Mouse (Mus musculus) NIH3T3 (cell line): ENCODE measurements around the gene Zfp428.
"Not testable (repeated sequence)": the region's sequence is repeated elsewhere in the genome, so short reads cannot be mapped to it uniquely, and the experiment has no call there.

Experiments used
- DNase-seq: peaks from one replicate; pipeline ENCODE4 v3.0.0-alpha.2; 2012; ENCODE audit warnings: low read depth

Gene Zfp428

DNA sequence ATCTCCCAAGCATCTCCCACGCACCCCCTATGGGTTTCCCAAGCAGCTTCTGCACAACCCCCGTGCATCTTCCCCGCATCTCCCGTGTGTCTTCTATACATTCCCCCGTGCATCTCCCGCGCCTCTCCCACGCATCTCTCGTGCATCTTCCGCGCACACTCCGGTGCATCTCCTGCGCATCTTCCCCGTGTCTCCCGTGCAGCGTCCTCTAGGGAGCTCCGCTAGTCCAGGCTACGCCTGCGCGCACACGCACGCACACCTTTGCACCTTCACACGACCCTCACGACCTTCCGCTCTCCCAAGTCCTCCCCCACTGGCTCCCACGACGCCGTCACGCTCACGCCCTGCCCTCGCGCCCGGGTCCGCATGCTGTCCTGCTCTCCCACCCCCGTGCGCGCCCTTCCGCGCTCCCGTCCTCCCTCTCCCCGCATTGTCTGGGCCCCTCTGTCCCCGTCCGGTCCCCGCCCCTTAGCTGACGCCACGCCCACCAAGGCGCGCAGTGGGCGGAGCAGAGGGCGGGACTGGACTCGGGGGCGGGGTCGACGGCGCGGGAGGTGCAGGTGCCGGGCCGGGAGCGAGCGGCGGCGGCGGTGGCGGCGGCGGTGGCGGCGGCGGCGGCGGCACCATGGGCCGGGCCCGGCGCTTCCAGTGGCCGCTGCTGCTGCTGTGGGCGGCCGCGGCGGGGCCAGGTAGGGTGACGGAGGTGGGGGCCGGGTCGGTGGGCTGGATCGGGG, 25.2 kb upstream of the Zfp428 start, which contains the start of gene Cadm4:
Cadm4 (plus strand) TSS at position 550 of the 734 bp plus-strand sequence.
- no peak for DNase-seq

DNA sequence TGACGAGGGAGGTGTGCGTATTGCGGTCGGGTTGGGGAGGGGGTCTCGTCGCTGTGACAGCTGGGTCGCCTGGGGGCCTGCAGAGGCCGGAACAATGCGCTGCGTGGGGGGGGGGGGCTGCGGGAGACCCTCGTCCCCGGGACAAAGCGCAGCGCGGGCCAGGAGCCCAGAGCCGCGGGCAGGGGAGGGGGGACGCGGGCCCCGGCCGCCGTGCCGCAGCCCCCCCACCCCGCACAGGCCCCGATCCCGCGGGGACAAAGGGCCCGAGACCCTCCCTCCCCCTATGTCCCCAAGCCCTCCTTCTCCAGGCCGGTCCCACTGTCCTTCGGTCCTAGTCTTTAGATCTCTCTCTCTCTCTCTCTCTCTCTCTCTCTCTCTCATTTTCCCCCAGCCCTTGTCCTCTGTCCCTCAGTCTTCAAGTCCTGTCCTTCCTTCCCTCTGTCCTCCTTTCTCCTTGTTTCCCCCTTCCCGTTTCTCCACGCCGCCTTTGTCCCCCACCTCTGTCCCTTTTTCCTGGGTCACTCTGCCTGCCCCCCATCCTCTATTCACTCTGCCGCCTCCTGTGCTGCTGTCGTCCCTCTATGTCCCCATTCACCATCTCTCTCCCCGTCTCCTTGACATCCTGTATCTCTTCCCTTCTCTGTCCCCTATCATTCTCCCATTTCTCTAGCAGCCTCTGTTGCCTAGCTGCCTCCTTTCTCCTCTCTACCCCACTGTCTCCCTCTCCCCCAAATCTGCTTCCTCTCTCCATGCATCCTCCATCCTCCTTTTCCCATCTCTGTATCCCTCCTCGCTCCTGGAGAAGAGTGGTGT, 24.4 kb upstream of the Zfp428 start:
- DNase-seq, result no peak

DNA sequence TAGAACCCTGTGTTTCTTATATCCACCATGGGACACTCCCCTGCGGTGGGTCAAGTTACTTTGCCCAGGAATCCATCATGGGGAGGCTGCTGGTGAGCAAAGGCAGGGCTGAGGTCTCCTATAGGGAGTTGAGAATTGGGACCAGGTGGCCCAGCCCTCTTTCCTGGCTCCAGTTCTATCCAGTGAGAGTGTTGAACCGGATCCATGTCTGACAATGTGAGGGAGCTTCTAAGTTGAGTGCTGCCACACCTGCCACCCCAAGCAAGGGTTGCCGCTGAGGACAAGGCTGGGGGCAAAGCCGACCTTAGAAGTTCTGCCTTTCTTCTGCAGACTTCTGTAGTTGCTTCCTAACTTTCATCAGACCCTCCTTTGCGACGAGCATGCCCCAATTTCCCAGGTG, 23.5 kb upstream of the Zfp428 start:
- DNase-seq, result not testable (repeated sequence)

DNA sequence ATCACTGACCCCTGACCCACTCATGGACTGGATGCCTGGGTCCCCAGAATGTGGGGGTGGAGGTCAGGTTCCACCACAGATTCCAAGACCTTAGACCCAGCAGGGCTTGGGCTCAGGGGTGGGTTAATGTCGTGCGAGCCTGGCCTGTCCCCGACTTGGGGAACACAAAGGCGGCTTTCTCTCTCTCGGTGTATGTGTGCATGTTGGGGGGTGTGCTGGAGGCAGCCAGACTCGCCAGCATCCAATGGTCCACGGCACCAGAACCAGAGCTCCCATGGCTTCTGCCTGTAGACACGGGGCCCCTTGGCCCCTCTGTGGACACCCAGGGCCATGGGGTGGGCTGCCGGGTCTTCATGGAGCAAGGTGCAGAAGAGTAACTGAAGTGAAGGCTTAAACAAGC, 21.3 kb upstream of the Zfp428 start:
- no peak for DNase-seq

DNA sequence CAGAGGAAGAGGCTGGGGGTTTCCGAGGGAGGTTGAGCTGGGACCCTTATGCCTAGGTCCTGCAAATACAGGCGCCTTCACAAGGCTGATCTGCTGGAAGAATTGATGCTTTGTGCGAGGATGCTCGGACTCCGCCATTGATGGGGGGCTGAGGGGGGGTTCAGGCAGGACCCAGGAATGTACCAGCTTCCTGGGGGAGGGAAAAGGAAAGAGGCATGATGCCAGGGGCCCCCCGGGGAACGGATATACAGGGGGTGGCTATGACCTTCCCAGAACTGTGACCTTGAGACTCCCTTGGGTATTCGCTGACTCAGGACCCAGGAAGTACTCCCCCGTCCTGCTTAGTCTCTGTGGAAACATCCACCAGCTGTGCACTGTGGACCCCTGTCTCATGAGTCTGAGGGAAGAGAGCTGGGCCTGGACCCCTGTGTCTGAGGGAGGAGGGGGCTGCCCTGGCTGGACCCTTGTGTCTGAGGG, 20.1 kb upstream of the Zfp428 start:
- DNase-seq, result no peak

DNA sequence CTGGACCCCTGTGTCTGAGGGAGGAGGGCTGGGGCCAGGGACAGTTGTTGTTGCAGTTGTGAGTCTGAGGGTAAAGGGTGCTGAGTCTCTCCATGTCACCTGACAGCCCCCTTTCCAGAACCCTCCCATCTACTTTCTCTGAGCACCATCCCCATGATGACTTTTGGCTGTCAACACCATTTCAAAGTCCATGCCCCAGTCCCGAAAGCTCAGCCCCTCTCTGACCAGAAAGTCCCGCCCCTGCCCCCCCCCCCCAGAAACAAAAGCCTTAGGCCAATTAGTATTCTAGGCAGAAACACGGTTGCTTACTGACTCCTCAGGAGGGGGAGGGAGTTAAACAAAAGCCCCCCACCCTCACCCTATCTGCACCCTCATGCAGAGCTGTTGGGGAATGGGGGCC, 19.4 kb upstream of the Zfp428 start:
- DNase-seq, result no peak

DNA sequence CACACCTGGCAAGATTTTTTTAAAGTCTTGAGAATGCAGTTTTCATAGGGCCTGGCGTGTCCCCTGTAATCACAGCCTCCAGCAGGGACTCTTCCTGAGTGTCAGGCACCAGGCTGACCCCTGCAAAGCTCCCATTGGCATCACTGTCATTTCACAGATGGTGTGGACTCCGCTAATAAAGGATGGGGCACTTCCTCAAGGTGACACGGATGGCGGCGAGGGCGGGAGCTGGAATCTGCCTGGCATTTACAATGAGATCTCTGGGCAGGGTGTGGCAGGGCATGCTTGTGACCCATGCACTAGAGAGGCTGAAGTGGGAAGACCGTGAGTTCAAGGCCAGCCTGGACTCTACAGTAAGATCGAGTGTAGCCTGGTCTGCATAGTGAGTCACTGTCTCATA, 18.5 kb upstream of the Zfp428 start:
- DNase-seq, result no peak

DNA sequence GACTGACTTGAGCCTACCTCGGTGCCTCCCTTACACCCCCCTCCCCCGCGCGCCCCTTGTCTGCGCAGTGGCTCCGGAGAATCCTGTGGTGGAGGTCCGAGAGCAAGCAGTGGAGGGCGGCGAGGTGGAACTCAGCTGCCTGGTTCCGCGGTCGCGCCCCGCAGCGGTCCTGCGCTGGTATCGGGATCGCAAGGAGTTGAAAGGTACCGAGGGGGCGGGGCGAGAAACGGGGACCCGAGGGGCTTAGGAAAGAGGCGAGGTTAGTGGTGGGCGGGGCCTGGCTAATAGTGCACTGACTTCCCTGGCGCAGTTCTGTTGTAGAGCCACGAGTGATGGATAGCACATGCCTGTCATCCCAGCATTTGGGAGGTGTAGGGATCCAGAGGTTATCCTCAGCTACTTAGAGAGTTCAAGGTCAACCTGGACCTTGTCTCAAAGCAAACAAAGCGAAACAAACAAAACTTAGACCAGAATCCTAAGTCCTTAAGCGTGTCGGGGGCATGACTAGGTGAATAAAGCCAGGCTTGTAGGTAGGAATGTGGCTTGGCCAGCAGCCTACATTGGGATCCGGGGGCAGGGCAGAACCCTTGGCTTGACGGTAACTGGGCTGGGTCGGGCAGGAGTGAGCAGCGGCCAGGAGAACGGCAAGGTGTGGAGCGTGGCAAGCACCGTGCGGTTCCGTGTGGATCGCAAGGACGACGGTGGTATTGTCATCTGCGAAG, 6.8 kb upstream of the Zfp428 start:
- DNase-seq, result no peak

DNA sequence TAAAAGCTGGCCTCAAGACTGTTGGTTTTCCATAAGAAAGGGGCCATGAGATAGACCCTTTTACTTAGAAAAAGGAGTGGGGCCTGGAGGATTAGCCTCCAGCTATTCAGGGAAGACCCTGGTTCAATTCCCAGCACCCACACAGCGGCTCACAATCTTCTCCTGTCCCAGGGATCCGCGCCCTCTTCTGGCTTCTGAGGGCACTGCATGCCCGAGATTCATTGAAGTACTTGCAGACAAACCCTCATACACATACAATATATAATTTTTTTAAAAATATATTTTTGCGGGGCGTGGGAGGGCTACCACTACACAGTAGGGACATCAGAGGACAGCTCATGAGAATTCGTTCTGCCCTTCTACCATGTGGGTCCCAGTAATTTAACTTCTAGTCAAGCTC, 5.9 kb upstream of the Zfp428 start:
- DNase-seq, result peak; percentile 49

DNA sequence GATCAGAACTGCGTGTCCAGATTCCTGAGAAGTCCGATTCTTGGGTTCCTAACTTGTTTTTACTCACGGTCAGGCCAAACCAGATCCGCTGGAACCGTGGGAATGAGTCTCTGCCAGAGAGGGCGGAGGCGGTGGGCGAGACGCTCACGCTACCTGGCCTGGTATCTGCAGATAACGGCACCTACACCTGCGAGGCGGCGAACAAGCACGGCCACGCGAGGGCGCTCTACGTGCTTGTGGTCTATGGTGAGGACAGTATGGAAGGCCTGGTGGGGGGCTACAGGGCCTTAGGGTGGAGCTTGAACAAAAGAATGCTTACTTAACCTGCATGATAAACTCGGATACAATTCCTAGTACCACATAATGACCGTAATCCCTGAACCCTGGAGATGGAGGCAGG, 5.3 kb upstream of the Zfp428 start:
- no peak for DNase-seq

DNA sequence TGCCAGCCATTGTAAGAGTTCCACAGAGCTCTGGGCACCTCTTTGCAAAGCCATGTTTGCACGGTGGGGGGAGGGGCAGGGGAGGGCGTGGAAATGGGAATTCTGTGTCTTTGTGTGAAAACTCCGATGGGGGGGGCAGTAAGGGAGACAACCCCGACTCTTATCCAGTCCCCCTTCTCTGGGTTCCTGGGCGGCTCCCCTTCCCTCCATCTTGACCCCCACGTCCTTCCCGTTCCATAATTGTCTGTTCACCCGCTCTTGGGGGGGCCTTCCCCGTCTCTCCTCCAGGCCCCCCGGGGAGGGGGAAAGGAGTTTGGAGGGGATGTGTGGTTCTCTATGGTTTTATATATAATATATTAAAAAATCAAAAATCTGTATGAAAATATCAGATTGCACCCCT, 2.8 kb upstream of the Zfp428 start:
- DNase-seq, result no peak

DNA sequence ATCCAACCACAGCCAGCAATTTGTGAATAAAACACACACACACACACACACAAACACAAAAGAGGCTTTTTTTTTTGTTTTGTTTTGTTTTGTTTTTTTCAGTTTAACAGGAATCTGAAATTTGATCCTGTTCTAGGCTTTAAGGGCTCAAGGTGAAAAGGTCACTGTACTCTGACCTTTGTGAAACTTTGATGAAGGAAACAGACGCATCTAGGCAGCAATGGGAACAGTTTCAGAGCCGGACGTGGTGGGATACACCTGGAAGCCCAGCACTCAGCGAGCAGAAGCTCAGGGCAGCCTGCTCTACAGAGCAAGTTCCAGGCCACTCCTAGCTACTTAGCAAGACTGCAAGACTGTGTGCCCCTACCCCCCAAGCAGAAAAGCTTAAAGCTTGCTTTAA, 1.9 kb upstream of the Zfp428 start:
- no peak for DNase-seq

DNA sequence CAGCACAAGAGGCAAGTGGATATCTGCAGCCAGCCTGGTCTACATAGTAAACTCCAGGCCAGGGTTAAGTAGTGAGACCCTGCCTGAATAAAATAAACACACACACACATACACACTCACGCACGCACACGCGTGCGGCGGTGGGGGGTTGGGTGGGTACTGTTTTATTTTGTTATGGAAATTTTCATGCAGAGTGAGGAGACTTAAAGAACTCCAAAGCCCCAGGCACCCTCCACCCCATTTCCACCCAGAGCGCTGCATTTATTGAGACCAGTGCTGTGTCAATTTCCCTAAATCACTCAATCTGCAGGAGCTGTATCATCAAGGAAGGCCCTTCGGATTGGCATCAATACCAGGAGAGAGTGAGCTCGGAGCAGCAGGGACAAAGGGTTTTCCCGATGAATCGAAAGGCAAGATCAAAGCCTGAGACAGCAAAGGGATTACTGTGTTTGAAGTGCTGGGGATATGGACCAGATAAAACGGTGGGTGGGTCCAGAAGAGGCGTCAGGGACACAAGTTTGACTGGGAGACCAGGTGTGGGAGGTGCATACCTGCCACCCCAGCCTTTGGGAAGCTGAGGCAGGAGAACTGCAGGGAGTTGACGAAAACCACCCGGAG, 1.2 kb upstream of the Zfp428 start:
- no peak for DNase-seq

DNA sequence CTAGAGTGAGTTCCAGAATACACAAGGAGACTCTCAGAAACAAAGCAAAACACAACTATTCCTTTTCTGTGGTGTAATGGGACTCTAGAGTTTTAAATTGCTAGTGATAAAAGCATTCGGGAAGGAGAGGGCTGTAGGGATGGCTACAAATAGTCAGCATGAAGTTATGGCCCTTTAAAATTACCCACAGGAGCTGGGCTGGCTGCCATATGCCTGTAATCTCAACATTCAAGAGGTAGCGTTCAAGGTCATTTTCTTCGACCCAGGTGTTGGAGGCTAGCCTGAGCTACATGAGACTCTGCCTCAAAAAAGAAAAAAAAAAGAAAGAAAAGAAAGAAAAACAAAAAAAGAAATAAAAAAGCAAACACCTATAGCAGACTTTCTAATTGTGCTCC, 744 bp upstream of the Zfp428 start:
- peak; percentile 54 for DNase-seq

DNA sequence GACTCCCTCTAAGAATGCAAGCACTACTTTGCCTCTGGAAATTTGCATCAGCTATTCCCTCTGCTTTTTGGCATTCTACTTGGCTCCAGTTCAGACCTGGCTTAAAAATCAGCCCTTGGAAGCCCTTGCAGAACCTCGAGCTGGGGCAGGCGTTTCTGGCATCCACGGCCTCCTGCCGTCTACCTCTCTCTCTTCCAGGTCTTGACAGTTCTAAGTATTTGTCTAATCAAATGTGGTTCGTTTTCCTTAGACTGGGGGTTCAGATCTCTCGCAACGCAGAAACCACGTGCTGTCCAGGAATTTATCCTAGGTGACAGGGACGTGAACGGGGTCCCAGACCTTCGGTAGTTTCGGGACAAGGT, 349 bp upstream of the Zfp428 start:
- peak; percentile 85 for DNase-seq

DNA sequence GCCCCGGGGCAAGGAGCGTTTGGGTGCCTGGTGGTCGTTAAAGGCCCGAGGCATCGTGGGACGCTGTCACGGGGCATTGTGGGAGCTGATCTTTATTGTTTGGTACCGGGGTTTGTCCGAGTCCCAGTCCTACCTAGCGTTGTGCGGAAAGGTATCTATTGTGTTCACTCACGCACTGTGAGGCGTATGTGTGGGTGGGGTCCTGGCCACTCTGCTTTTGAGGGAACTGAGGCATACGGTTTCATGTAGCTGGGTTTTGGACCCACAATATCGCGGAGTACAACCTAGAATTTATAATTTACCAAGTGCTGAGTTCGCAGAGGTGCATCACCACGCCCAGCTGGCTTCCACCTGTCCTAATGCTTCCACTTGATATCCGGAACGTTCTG, 914 bp downstream of the Zfp428 start:
- no peak for DNase-seq

DNA sequence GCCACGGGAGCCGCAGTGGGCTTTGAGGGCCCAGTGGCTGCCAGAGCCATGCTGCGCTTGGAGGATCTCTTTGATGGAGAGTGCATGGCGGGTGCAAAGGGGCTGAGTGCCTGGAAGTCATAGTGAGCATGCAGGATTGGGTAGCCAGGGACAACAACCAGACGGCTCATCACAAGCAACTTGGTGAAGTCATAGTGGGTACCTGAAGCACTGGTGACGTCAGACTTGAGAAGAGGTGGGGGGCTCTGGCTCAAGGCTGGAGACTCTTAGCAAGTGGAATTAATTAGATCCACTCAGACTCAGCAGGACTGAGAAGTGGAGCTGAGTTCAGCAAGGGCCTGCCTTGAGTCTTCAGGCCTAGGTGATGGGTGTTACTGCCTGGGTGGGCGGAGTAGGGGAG, 5.5 kb downstream of the Zfp428 start, which contains the start of gene AC161166.1:
AC161166.1 (minus strand) TSS at position 101 of the 400 bp plus-strand sequence.
- no peak for DNase-seq

DNA sequence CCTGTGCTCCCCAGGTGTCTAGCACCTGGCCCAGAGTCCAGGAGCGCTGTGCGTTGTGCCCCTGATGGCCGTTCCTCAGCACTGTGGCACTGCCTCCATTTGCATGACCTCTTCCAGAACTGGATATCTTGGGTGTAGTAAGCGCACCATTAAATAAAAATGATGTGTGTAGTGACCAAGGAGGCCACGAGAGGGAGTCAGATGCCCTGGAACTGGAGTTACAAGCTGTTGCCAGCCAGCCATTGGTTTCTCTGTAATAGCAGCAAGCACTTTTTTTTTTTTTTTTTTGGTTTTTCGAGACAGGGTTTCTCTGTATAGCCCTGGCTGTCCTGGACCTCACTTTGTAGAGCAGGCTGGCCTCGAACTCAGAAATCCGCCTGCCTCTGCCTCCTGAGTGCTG, 9.5 kb downstream of the Zfp428 start:
- not testable (repeated sequence) for DNase-seq

DNA sequence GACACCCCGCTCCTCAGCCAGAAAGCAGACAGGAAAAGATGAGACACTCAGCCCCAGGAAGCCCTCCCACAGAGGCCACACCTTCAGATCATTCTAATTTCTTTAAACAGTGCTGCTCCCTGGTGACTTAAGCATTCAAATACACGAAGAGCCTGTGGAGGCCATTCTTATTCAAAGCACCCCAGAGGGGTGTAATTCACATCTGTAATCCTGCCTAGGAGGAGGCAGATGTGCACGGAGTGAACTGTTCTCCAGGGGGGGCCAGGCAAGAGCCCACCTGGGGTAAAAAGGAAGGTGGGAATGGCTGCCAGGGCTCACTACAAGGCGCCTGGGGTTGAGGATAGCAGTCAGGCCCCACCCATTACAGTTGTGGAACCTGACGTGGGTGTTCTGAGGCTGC, 10.3 kb downstream of the Zfp428 start:
- DNase-seq, result no peak

DNA sequence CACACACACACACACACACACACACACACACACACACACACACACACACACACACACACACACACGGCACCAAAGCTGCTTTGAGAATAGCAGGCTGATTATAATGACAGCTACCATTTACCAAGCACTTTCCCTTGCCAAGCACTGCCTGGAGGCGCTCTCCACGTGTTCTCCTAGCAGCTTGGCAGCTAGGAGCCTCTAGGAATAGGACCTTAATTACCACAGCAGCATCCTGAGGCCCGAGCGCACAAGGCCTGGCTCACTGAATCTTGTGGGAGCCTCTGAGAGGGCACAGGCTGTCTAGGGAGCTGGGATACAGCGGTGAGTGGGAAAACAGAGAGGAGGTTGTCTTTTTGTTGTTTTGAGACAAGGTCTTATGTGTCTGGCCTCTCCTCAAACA, 10.8 kb downstream of the Zfp428 start:
- DNase-seq, result no peak

DNA sequence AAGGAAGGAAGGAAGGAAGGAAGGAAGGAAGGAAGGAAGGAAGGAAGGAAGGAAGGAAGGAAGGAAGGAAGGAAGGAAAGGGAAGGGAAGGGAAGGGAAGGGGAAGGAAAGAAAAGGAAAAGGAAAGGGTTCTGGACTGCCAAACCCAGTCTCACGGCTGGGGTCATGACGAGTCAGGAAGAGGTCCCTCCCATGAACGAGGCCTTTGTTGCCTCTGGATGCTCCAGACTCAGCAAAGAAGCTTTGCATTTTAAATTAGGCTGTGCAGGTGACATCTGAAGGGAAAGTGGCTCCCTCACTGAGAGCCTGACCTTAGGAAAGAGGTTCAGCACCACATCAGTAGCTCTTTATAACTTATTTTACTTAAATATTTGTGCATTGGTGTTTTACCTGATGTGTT, 12.3 kb downstream of the Zfp428 start:
- no peak for DNase-seq

DNA sequence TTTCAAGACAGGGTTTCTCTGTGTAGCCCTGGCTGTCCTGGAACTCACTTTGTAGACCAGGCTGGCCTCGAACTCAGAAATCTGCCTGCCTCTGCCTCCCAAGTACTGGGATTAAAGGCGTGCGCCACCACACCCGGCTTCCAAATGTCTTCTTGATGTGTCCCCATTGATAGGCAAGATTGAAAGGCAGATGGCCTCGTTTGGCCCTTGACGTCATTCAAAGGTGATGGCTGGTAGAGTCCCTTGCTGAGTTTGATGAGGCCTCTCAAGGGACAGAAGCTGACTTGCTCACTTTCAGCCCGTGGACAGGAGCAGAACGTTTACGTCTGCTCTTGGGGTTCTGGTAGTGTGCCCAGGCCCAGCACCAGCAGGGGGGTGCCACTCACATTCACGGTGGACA, 13.2 kb downstream of the Zfp428 start:
- not testable (repeated sequence) for DNase-seq
